Mouse (Mus musculus) gastrocnemius, postnatal 4 days (tissue): Measurements from ENCODE around the gene Hspe1. TPM values are rescaled to one million over a fixed set of nuclear protein-coding genes. Genes with fewer than 3 reads are reported as not detected.

Source experiments
- DNase-seq, 2 experiments: peaks; one replicate each; pipeline ENCODE4 v3.0.0; 2021 to 2022; ENCODE audit warnings: low spot score in 2 of 2, mixed read lengths in 2 of 2
- total RNA-seq, 2 experiments: library from RNA; stranded (reverse); gene quantifications; 2 replicates each; pipeline ENCODE4 v1.2.3; 2021

Hspe1 gene
- total RNA-seq, 2 experiments from 2014 or later = 106 to 109 TPM

DNA sequence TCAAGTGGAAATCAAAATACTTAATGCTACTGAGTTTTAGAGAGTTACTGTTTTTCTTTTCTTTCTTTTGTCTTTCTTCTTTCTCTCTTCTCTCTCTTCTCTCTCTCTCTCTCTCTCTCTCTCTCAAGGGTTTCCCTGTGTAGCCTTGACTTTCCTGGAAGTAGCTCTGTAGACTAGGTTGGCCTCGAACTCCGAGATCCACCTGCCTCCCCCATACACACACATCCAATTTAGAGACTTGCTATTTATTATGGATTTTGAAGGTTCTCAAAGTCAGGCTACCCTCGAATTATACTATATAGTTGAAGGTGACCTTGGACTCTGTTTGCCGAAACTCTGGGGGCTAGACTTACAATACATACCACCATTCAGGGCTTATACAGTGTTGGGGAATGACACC, 44.4 kb downstream of the Hspe1 start:
- DNase-seq = no peak

DNA sequence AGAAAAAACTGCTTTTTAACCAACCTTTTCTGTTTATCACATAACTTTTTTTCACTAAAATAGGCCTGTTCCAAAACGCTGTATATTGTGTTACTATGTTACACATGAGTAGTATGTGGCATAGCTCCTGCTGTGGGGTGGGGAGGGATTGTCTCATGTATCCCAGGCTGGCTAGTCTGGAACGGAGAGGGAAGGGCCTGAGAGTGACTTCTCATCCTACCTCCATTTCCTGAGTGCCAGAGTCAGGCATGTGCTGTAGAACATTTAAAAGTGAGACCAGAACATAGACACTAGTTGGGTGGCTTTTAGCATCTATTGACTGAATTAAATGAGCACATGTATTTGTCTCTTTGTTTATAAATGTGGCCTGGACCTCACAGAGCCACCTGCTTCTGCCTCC, 45.2 kb downstream of the Hspe1 start:
- no peak for DNase-seq

DNA sequence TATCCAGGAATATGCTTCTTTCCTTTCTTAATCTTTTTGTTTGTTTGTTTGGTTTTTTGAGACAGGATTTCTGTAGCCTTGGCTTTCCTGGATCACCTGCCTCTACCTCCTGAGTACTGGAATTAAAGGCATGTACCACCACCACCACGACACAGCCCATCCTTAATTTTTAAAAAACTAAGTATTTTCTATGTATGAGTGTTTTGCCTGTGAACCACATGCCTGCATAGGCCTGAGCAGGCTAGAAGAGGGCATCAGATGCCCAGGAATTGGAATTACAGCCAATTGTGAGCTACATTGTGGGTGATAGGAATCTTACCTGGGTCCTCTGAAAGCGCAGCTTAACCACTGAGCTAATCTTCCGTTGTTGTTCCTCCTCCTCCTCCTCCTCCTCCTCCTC, 46.4 kb downstream of the Hspe1 start:
- DNase-seq = no peak

DNA sequence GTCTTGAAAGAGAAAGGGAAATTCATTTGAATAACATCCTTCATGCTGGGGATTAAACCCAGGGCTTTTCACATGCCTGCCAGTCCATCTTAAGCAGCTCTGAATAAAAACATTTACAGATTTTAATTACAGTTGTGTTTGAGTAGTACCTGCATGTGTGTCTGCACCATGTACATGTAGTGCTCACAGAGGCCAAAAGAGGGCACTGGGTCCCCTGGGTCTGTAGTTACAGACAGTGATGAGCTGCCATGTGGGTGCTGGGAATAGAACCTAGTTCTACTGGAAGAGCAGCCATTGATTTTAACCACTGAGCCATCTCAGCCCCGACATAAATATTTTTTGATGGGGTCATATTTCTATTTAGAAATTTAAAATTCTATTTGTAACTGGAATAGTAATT, 47.9 kb downstream of the Hspe1 start:
- no peak for DNase-seq

Other genes with a start within 250 kb of the Hspe1 start
- 10 to 100 TPM; 26.3 to 29.3 TPM for gene Ankrd44, start 161.7 kb upstream of the Hspe1 start, total RNA-seq
- 100 to 1,000 TPM; 109 to 130 TPM for gene Sf3b1, start 60.7 kb upstream of the Hspe1 start, total RNA-seq
- gene Coq10b, start 35.4 kb upstream of the Hspe1 start, total RNA-seq = 10 to 100 TPM in 1 of 2 experiments, 1 to 10 TPM in 1; 8.9 to 14.2 TPM
- gene Hspd1, start 111 bp downstream of the Hspe1 start, total RNA-seq = 100 to 1,000 TPM; 191 to 196 TPM
- gene Mob4, start 43.1 kb downstream of the Hspe1 start, total RNA-seq = 10 to 100 TPM; 53.1 to 56.2 TPM
- 10 to 100 TPM; 23.9 to 25.8 TPM for gene Rftn2, start 138.7 kb downstream of the Hspe1 start, total RNA-seq
- gene Mars2, start 149.0 kb downstream of the Hspe1 start, total RNA-seq = 1 to 10 TPM; 4.2 to 5.0 TPM